Mouse (Mus musculus): ENCODE measurements around the gene Cnn1. TPM values are rescaled to one million over a fixed set of nuclear protein-coding genes. Genes with fewer than 3 reads are reported as not detected.
"Not testable (repeated sequence)": the region's sequence is repeated elsewhere in the genome, so short reads cannot be mapped to it uniquely, and the experiment has no call there.

Gene Cnn1
- polyA plus RNA-seq, 1 experiment from 2014 or later = 2.1 TPM

DNA sequence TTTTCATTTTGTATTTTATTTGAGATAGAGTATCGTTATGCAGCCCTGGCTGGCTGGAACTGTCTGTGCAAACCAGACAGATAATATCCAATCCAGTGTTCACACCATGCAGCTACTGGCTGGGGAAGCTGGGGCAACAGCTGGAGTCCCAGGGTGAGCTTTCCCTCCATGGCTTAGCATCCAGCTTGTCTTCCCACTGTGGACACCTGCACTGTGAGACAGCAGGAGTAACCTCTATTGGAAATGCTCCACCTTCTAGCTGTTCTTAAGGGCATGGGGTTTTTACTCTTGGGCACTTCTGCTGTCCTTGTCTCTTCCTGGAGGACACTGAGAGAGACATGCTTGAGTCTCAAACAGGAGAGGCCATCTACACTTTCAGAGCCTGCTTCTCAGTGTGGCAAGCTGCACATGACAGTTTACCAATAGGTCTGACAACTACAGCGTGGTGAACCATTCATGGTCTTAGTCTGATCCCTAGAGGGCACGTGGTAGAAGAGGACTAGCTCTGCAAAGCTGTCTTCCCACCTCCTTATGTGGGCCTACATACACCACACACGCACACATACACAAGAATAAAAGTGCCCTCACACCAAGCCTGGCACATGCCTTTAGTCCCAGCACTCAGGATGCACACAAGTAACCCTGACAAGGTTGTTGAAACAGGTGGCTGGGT lies 29.0 kb upstream of the Cnn1 start:
- H3K4me2 ChIP-seq (replicated peaks; ENCODE audit: low read depth, low read length) = peak overlapping the region; percentile 45
- 68% methylated on average over 4 of the region's 4 CpGs for WGBS
- peak overlapping the region; percentile 72 for H3K4me3 ChIP-seq (ENCODE audit: low read depth, low read length)
- no peaks in the 10 kb centered on the region for H3K9me3 ChIP-seq (ENCODE audit: control insufficient read depth, low read length)
- H3K4me1 ChIP-seq (replicated peaks; ENCODE audit: control insufficient read depth, insufficient read depth, low read length) = peaks cover 2% of the 10 kb centered on the region; the same call in 1 of the 2 replicates
- no peak overlapping the region for H3K9ac ChIP-seq (ENCODE audit: low read depth, low read length)
- peaks cover 6% of the 10 kb centered on the region; the same call in 1 of the 2 replicates for H3K36me3 ChIP-seq (ENCODE audit: control insufficient read depth, insufficient read depth, low read length)
- no peaks in the 10 kb centered on the region for H3K27me3 ChIP-seq (ENCODE audit: control insufficient read depth, insufficient read depth, low read length)
- ATAC-seq (ENCODE audit: low FRiP score) (peak; percentile 15; the same call in 1 of the 2 replicates), DNase-seq (ENCODE audit: low spot score) (no peak)
- H3K27ac ChIP-seq (ENCODE audit: low read depth, low read length) = no peak overlapping the region

- Histone ChIP-seq H3K36me3 (ENCODE audit: control insufficient read depth, insufficient read depth, low read length) (0 out of 2 replicates have a peak, but pooled peaks cover under 1% of the 10 kb centered on the region), H3K9ac (ENCODE audit: low read depth, low read length) (peak within 1 kb of the TSS; percentile 95), H3K4me3 (ENCODE audit: low read depth, low read length) (peak within 1 kb of the TSS; percentile 72), H3K4me2 (replicated peaks; ENCODE audit: low read depth, low read length) (peak within 1 kb of the TSS; percentile 45), H3K4me1 (replicated peaks; ENCODE audit: control insufficient read depth, insufficient read depth, low read length) (peaks cover 2% of the 10 kb centered on the region; the same call in 1 of the 2 replicates), H3K9me3 (ENCODE audit: control insufficient read depth, low read length) (no peaks in the 10 kb centered on the region), H3K27me3 (ENCODE audit: control insufficient read depth, insufficient read depth, low read length) (no peaks in the 10 kb centered on the region), H3K27ac (ENCODE audit: low read depth, low read length) (peak within 1 kb of the TSS; percentile 92)
- peak; percentile 98 for DNase-seq (ENCODE audit: low spot score)
- peak; percentile 99 for ATAC-seq (ENCODE audit: low FRiP score)
- WGBS = under 1% methylated on average over 75 of the region's 87 CpGs
Measured at GRCm38 (mm10) chr9:22070791-22071573, 28.0 kb upstream of the Cnn1 start, which contains the start of the genes Gm49318 and Zfp653. Gene Gm49318 (minus strand): TSS chr9:22071259. Gene Zfp653 (minus strand): TSS chr9:22071376.

- no peaks in the 10 kb centered on the region for H3K9me3 ChIP-seq (ENCODE audit: control insufficient read depth, low read length)
- H3K4me1 ChIP-seq (replicated peaks; ENCODE audit: control insufficient read depth, insufficient read depth, low read length) = peaks cover 2% of the 10 kb centered on the region; the same call in 1 of the 2 replicates
- no peak overlapping the region for H3K9ac ChIP-seq (ENCODE audit: low read depth, low read length)
- H3K27me3 ChIP-seq (ENCODE audit: control insufficient read depth, insufficient read depth, low read length) = no peaks in the 10 kb centered on the region
- no peak overlapping the region for H3K27ac ChIP-seq (ENCODE audit: low read depth, low read length)
- no peaks in the 10 kb centered on the region for H3K36me3 ChIP-seq (ENCODE audit: control insufficient read depth, insufficient read depth, low read length)
- WGBS = 94% methylated on average over 4 of the region's 4 CpGs
- ATAC-seq (ENCODE audit: low FRiP score) (no peak), DNase-seq (ENCODE audit: low spot score) (no peak)
- no peak overlapping the region for H3K4me3 ChIP-seq (ENCODE audit: low read depth, low read length)
- H3K4me2 ChIP-seq (replicated peaks; ENCODE audit: low read depth, low read length) = no peak overlapping the region
Measured at GRCm38 (mm10) chr9:22072276-22072675, 26.7 kb upstream of the Cnn1 start.

- H3K4me3 ChIP-seq (ENCODE audit: low read depth, low read length); H3K36me3 ChIP-seq (ENCODE audit: control insufficient read depth, insufficient read depth, low read length); H3K4me1 ChIP-seq (replicated peaks; ENCODE audit: control insufficient read depth, insufficient read depth, low read length); ATAC-seq (ENCODE audit: low FRiP score); H3K4me2 ChIP-seq (replicated peaks; ENCODE audit: low read depth, low read length); H3K27ac ChIP-seq (ENCODE audit: low read depth, low read length); DNase-seq (ENCODE audit: low spot score); H3K27me3 ChIP-seq (ENCODE audit: control insufficient read depth, insufficient read depth, low read length); H3K9ac ChIP-seq (ENCODE audit: low read depth, low read length); H3K9me3 ChIP-seq (ENCODE audit: control insufficient read depth, low read length): not testable (repeated sequence)
- 75% methylated on average over 5 of the region's 5 CpGs for WGBS
Measured at GRCm38 (mm10) chr9:22075778-22076177, 23.2 kb upstream of the Cnn1 start.

DNA sequence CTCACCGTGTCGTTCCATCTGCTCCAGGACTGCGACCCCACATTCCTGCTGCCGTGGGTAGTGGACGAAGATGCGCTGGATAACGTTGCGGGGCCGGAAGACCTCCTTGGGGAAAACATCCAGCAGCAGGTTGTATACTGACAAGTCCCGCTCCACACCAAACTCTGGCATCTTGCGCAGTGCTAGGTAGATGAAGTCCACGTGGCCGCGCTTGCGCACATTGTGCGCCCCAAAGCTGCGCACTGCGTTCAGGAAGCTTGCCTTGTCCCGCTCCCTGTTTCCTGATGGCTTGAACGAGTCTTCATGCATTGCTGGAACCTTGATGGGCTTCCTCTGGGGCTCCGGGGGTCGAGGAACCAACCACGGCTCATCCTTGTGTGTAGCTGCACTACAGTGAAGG lies 22.8 kb upstream of the Cnn1 start:
- 94% methylated on average over 23 of the region's 23 CpGs for WGBS
- no peak overlapping the region for H3K27ac ChIP-seq (ENCODE audit: low read depth, low read length)
- ATAC-seq (ENCODE audit: low FRiP score) = no peak
- DNase-seq (ENCODE audit: low spot score) = no peak
- H3K27me3 ChIP-seq (ENCODE audit: control insufficient read depth, insufficient read depth, low read length) = no peaks in the 10 kb centered on the region
- H3K4me2 ChIP-seq (replicated peaks; ENCODE audit: low read depth, low read length) = no peak overlapping the region
- H3K9ac ChIP-seq (ENCODE audit: low read depth, low read length) = no peak overlapping the region
- H3K9me3 ChIP-seq (ENCODE audit: control insufficient read depth, low read length) = no peaks in the 10 kb centered on the region
- no peaks in the 10 kb centered on the region for H3K4me1 ChIP-seq (replicated peaks; ENCODE audit: control insufficient read depth, insufficient read depth, low read length)
- no peaks in the 10 kb centered on the region for H3K36me3 ChIP-seq (ENCODE audit: control insufficient read depth, insufficient read depth, low read length)
- no peak overlapping the region for H3K4me3 ChIP-seq (ENCODE audit: low read depth, low read length)

GRCm38 (mm10) chr9:22084667-22085021 lies 14.4 kb upstream of the Cnn1 start:
- peak overlapping the region; percentile 44 for H3K9ac ChIP-seq (ENCODE audit: low read depth, low read length)
- no peak overlapping the region for H3K27ac ChIP-seq (ENCODE audit: low read depth, low read length)

DNA sequence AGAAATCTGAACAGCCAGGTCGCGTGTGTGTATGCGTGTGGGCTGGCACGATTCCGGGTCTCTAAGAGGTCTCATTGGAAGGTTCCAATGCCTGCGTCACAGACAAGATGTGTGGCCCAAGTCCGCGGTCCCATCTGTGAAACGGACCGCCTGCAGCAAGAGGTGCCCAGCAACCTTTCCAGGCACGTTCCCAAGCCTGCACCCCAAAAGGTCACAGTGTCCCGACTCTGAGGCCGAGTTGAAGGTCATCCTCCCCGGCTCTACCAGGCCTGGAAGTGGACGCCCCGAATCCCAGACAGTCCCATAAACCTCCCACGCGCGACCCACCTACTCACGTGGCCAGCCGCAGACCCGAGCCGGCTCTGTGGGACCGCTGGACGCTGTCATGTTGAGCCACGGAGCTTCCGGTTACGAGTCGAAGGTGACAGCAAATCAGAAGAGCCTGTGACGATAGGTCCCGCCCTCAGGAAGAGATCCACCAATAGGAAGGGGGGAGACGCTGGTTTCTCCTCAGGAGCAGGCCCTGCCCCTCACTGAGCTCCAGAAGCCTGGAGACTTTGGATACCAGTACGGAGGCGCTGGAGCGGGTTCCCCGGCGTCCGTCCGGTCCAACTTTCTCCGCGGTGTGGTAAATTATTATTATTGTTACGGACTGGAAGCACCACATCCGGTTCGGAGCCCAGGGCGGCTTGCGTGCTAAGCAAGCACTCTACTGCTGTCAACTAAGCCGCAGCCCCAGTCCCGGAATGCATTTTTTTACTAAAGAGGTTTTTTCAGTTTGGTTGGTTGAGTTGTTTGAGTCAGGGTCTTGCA lies 13.8 kb upstream of the Cnn1 start, which contains the start of gene Ecsit:
Gene Ecsit, minus strand, starts transcription at position 417 of the 813 bp plus-strand sequence.
- ATAC-seq (ENCODE audit: low FRiP score) (peak; percentile 98), DNase-seq (ENCODE audit: low spot score) (peak; percentile 95)
- Histone ChIP-seq H3K9ac (ENCODE audit: low read depth, low read length) (peak within 1 kb of the TSS; percentile 44), H3K27me3 (ENCODE audit: control insufficient read depth, insufficient read depth, low read length) (no peaks in the 10 kb centered on the region), H3K27ac (ENCODE audit: low read depth, low read length) (no peak within 1 kb of the TSS), H3K4me2 (replicated peaks; ENCODE audit: low read depth, low read length) (peak within 1 kb of the TSS; percentile 54), H3K9me3 (ENCODE audit: control insufficient read depth, low read length) (no peaks in the 10 kb centered on the region), H3K36me3 (ENCODE audit: control insufficient read depth, insufficient read depth, low read length) (no peaks in the 10 kb centered on the region), H3K4me3 (ENCODE audit: low read depth, low read length) (peak within 1 kb of the TSS; percentile 49), H3K4me1 (replicated peaks; ENCODE audit: control insufficient read depth, insufficient read depth, low read length) (peaks cover 3% of the 10 kb centered on the region; the same call in 1 of the 2 replicates)
- under 1% methylated on average over 48 of the region's 48 CpGs for WGBS

More at GRCm38 (mm10) chr9:22084667-22085021, 14.4 kb upstream of the Cnn1 start:
- Histone ChIP-seq H3K27me3 (ENCODE audit: control insufficient read depth, insufficient read depth, low read length) (no peaks in the 10 kb centered on the region), H3K4me2 (replicated peaks; ENCODE audit: low read depth, low read length) (peak overlapping the region; percentile 54), H3K4me3 (ENCODE audit: low read depth, low read length) (peak overlapping the region; percentile 49), H3K9me3 (ENCODE audit: control insufficient read depth, low read length) (no peaks in the 10 kb centered on the region), H3K36me3 (ENCODE audit: control insufficient read depth, insufficient read depth, low read length) (no peaks in the 10 kb centered on the region), H3K4me1 (replicated peaks; ENCODE audit: control insufficient read depth, insufficient read depth, low read length) (peaks cover 3% of the 10 kb centered on the region; the same call in 1 of the 2 replicates)
- ATAC-seq (ENCODE audit: low FRiP score) (no peak), DNase-seq (ENCODE audit: low spot score) (no peak)
- WGBS = 39% methylated on average over 4 of the region's 4 CpGs

- WGBS = 76% methylated on average over 6 of the region's 6 CpGs
- no peaks in the 10 kb centered on the region for H3K9me3 ChIP-seq (ENCODE audit: control insufficient read depth, low read length)
- peak overlapping the region; percentile 53 for H3K4me2 ChIP-seq (replicated peaks; ENCODE audit: low read depth, low read length)
- H3K4me3 ChIP-seq (ENCODE audit: low read depth, low read length) = peak overlapping the region; percentile 49
- peak overlapping the region; percentile 44 for H3K9ac ChIP-seq (ENCODE audit: low read depth, low read length)
- DNase-seq (ENCODE audit: low spot score) (no peak), ATAC-seq (ENCODE audit: low FRiP score) (no peak)
- H3K27me3 ChIP-seq (ENCODE audit: control insufficient read depth, insufficient read depth, low read length) = no peaks in the 10 kb centered on the region
- H3K27ac ChIP-seq (ENCODE audit: low read depth, low read length) = no peak overlapping the region
- no peaks in the 10 kb centered on the region for H3K36me3 ChIP-seq (ENCODE audit: control insufficient read depth, insufficient read depth, low read length)
- peaks cover 3% of the 10 kb centered on the region; the same call in 1 of the 2 replicates for H3K4me1 ChIP-seq (replicated peaks; ENCODE audit: control insufficient read depth, insufficient read depth, low read length)
Measured at GRCm38 (mm10) chr9:22086012-22086411, 13.0 kb upstream of the Cnn1 start.

All from hindbrain, embryonic 11.5 days (tissue).